Mouse (Mus musculus): Measurements from ENCODE around the gene Sftpa1.

Sftpa1 gene

GRCm38 (mm10) chr14:41131540-41131939 is at the start of gene Sftpa1:
Gene Sftpa1, plus strand, starts transcription at chr14:41131782.
- no peak for DNase-seq (ENCODE audit: low spot score)

- DNase-seq (ENCODE audit: low spot score) = no peak
Observed at GRCm38 (mm10) chr14:41082408-41082807, 49.2 kb upstream of the Sftpa1 start.

- DNase-seq (ENCODE audit: low spot score) = no peak
Observed at GRCm38 (mm10) chr14:41087509-41087908, 44.1 kb upstream of the Sftpa1 start.

- DNase-seq (ENCODE audit: low spot score) = peak; percentile 26
Observed at GRCm38 (mm10) chr14:41090777-41091176, 40.8 kb upstream of the Sftpa1 start.

- no peak for DNase-seq (ENCODE audit: low spot score)
Observed at GRCm38 (mm10) chr14:41094114-41094513, 37.5 kb upstream of the Sftpa1 start.

- no peak for DNase-seq (ENCODE audit: low spot score)
Observed at GRCm38 (mm10) chr14:41096296-41096860, 35.2 kb upstream of the Sftpa1 start.

- no peak for DNase-seq (ENCODE audit: low spot score)
Observed at GRCm38 (mm10) chr14:41098726-41099125, 32.9 kb upstream of the Sftpa1 start.

- DNase-seq (ENCODE audit: low spot score) = no peak
Observed at GRCm38 (mm10) chr14:41100712-41101111, 30.9 kb upstream of the Sftpa1 start.

GRCm38 (mm10) chr14:41101242-41101641 is 30.3 kb upstream of the Sftpa1 start:
- no peak for DNase-seq (ENCODE audit: low spot score)

GRCm38 (mm10) chr14:41102269-41102668 is 29.3 kb upstream of the Sftpa1 start:
- no peak for DNase-seq (ENCODE audit: low spot score)

- DNase-seq (ENCODE audit: low spot score) = no peak
Observed at GRCm38 (mm10) chr14:41104853-41105444, 26.6 kb upstream of the Sftpa1 start, which contains the start of gene Mat1a. Gene Mat1a, plus strand, starts transcription at chr14:41105035.

- DNase-seq (ENCODE audit: low spot score) = no peak
Observed at GRCm38 (mm10) chr14:41111031-41111668, 20.4 kb upstream of the Sftpa1 start.

- DNase-seq (ENCODE audit: low spot score) = no peak
Observed at GRCm38 (mm10) chr14:41112944-41113343, 18.6 kb upstream of the Sftpa1 start.

GRCm38 (mm10) chr14:41116271-41116670 is 15.3 kb upstream of the Sftpa1 start:
- no peak for DNase-seq (ENCODE audit: low spot score)

GRCm38 (mm10) chr14:41124683-41125082 is 6.9 kb upstream of the Sftpa1 start:
- no peak for DNase-seq (ENCODE audit: low spot score)

- DNase-seq (ENCODE audit: low spot score) = peak; percentile 20
Observed at GRCm38 (mm10) chr14:41127997-41128396, 3.6 kb upstream of the Sftpa1 start.

GRCm38 (mm10) chr14:41137006-41137405 is 5.4 kb downstream of the Sftpa1 start:
- DNase-seq (ENCODE audit: low spot score) = no peak

- no peak for DNase-seq (ENCODE audit: low spot score)
Observed at GRCm38 (mm10) chr14:41140686-41141085, 9.1 kb downstream of the Sftpa1 start.

GRCm38 (mm10) chr14:41146035-41146434 is 14.5 kb downstream of the Sftpa1 start:
- no peak for DNase-seq (ENCODE audit: low spot score)

- no peak for DNase-seq (ENCODE audit: low spot score)
Observed at GRCm38 (mm10) chr14:41146922-41147321, 15.3 kb downstream of the Sftpa1 start.

GRCm38 (mm10) chr14:41147356-41147755 is 15.8 kb downstream of the Sftpa1 start:
- DNase-seq (ENCODE audit: low spot score) = no peak

GRCm38 (mm10) chr14:41151220-41151898 is 19.8 kb downstream of the Sftpa1 start, which contains the start of gene Mbl1:
Gene Mbl1, plus strand, starts transcription at chr14:41151458.
- DNase-seq (ENCODE audit: low spot score) = peak; percentile 50

- no peak for DNase-seq (ENCODE audit: low spot score)
Observed at GRCm38 (mm10) chr14:41160076-41160475, 28.5 kb downstream of the Sftpa1 start.

Data from yolk sac, embryonic 10.5 days (tissue).